Mouse (Mus musculus) heart, embryonic 11.5 days (tissue): ENCODE measurements around the gene Pea15a. TPM values are rescaled to one million over a fixed set of nuclear protein-coding genes. Genes with fewer than 3 reads are reported as not detected.
A peak's percentile ranks its signal among the peaks of the same experiment; 100 is the strongest.
"Not testable (repeated sequence)": the region's sequence is repeated elsewhere in the genome, so short reads cannot be mapped to it uniquely, and the experiment has no call there.

Experiments
- ATAC-seq: fragments of 200-750 bp; cut with Nextera tagmentation; replicated peaks from 2 replicates; pipeline ENCODE4 v1.8.0; 2017; ENCODE audit warnings: moderate library complexity; ENCODE audit not compliant: insufficient number of reproducible peaks, low FRiP score, low TSS enrichment
- H3K27ac ChIP-seq: fragments of 300-500 bp; sonication (generic); 2 replicates; pipeline ENCODE4 v1.5.1; 2014; ENCODE audit warnings: mild to moderate bottlenecking, low read depth, low read length
- H3K27me3 ChIP-seq: fragments of 300-500 bp; sonication (generic); 2 replicates; pipeline ENCODE4 v1.6.1; 2014; ENCODE audit warnings: mild to moderate bottlenecking, low read length, mixed read lengths; ENCODE audit not compliant: control insufficient read depth, insufficient read depth
- H3K36me3 ChIP-seq: fragments of 300-500 bp; sonication (generic); 2 replicates; pipeline ENCODE4 v1.6.1; 2014; ENCODE audit warnings: mild to moderate bottlenecking, low read length, moderate library complexity, mixed read lengths; ENCODE audit not compliant: control insufficient read depth, insufficient read depth
- H3K4me1 ChIP-seq: fragments of 300-500 bp; sonication (generic); 2 replicates; pipeline ENCODE4 v1.6.1; 2014; ENCODE audit warnings: low read length; ENCODE audit not compliant: control insufficient read depth, insufficient read depth
- H3K4me2 ChIP-seq: fragments of 300-500 bp; sonication (generic); 2 replicates; pipeline ENCODE4 v1.6.1; 2014; ENCODE audit warnings: mild to moderate bottlenecking, moderate library complexity
- H3K4me3 ChIP-seq: fragments of 300-500 bp; sonication (generic); 2 replicates; pipeline ENCODE4 v1.5.1; 2014; ENCODE audit warnings: low read depth, low read length
- H3K9ac ChIP-seq: fragments of 300-500 bp; sonication (generic); 2 replicates; pipeline ENCODE4 v1.6.1; 2014; ENCODE audit warnings: mild to moderate bottlenecking, low read depth, low read length, moderate library complexity
- H3K9me3 ChIP-seq: fragments of 300-500 bp; sonication (generic); replicated peaks from 2 replicates; pipeline ENCODE4 v1.6.1; 2016; ENCODE audit warnings: low read length; ENCODE audit not compliant: control insufficient read depth
- WGBS: fragments of 180-500 bp; shearing (Covaris S2); extraction: QIAGEN DNeasy Blood & Tissue Kit; methylation state at CpG from one replicate; pipeline ENCODE4 v1.1.7; 2014; ENCODE audit not compliant: insufficient replicate concordance; 5-methylcytosine and 5-hydroxymethylcytosine counted together
- polyA plus RNA-seq: library from polyadenylated mRNA; unstranded; fragments of >200 nt; fragmentation: Nextera tagmentation; extraction: Ambion mirVana; gene quantifications from 2 replicates; pipeline ENCODE4 v1.2.1, GENCODE M21; 2014

The Pea15a gene
- 121 and 147 TPM in 2 replicates for polyA plus RNA-seq

- 0% methylated on average over 40 of the region's 40 CpGs for WGBS
- Histone ChIP-seq H3K4me2 (peak within 1 kb of the TSS; percentile 78), H3K36me3 (no peaks in the 10 kb centered on the region), H3K4me1 (peaks cover 53% of the 10 kb centered on the region), H3K27me3 (no peaks in the 10 kb centered on the region), H3K4me3 (peak within 1 kb of the TSS; percentile 82), H3K27ac (peak within 1 kb of the TSS; percentile 87), H3K9me3 (no peaks in the 10 kb centered on the region), H3K9ac (peak within 1 kb of the TSS; percentile 91)
- ATAC-seq: peak; percentile 74
Observed at GRCm38 (mm10) chr1:172206141-172206917, at the start of gene Pea15a. Gene Pea15a, minus strand, starts transcription at chr1:172206804.

- peaks cover 16% of the 10 kb centered on the region for H3K4me1 ChIP-seq
- H3K9me3 ChIP-seq: no peaks in the 10 kb centered on the region
- H3K4me3 ChIP-seq: no peak overlapping the region
- ATAC-seq: no peak
- no peak overlapping the region for H3K9ac ChIP-seq
- 42% methylated on average over 2 of the region's 2 CpGs for WGBS
- H3K27me3 ChIP-seq: 0 out of 2 replicates have a peak, but pooled peaks cover 5% of the 10 kb centered on the region
- H3K4me2 ChIP-seq: no peak overlapping the region
- no peaks in the 10 kb centered on the region for H3K36me3 ChIP-seq
- no peak overlapping the region for H3K27ac ChIP-seq
Observed at GRCm38 (mm10) chr1:172247679-172248078, 41.1 kb upstream of the Pea15a start.

GRCm38 (mm10) chr1:172247216-172247615 lies 40.6 kb upstream of the Pea15a start:
- H3K4me2 ChIP-seq: no peak overlapping the region
- H3K4me3 ChIP-seq: no peak overlapping the region
- 67% methylated on average over 4 of the region's 4 CpGs for WGBS
- 0 out of 2 replicates have a peak, but pooled peaks cover 5% of the 10 kb centered on the region for H3K27me3 ChIP-seq
- no peak for ATAC-seq
- no peaks in the 10 kb centered on the region for H3K9me3 ChIP-seq
- no peak overlapping the region for H3K9ac ChIP-seq
- no peaks in the 10 kb centered on the region for H3K36me3 ChIP-seq
- H3K4me1 ChIP-seq: peaks cover 20% of the 10 kb centered on the region
- H3K27ac ChIP-seq: no peak overlapping the region

GRCm38 (mm10) chr1:172244645-172245044 lies 38.0 kb upstream of the Pea15a start:
- H3K4me1 ChIP-seq: peaks cover 20% of the 10 kb centered on the region
- H3K9ac ChIP-seq: 0 out of 2 replicates have a peak overlapping the region, but pooled peaks have one; percentile 10
- ATAC-seq, H3K27ac ChIP-seq, H3K36me3 ChIP-seq, H3K27me3 ChIP-seq, H3K9me3 ChIP-seq: not testable (repeated sequence)
- WGBS: 26% methylated on average over 23 of the region's 23 CpGs
- peak overlapping the region; percentile 56 for H3K4me2 ChIP-seq
- H3K4me3 ChIP-seq: peak overlapping the region; percentile 23; the same call in 1 of the 2 replicates

GRCm38 (mm10) chr1:172243547-172244205 lies 37.1 kb upstream of the Pea15a start:
- no peak for ATAC-seq
- no peaks in the 10 kb centered on the region for H3K36me3 ChIP-seq
- peak overlapping the region; percentile 23 for H3K4me3 ChIP-seq
- peak overlapping the region; percentile 84; the same call in 1 of the 2 replicates for H3K27ac ChIP-seq
- 0 out of 2 replicates have a peak, but pooled peaks cover 5% of the 10 kb centered on the region for H3K27me3 ChIP-seq
- 22% methylated on average over 16 of the region's 16 CpGs for WGBS
- H3K9ac ChIP-seq: peak overlapping the region; percentile 46; the same call in 1 of the 2 replicates
- H3K4me1 ChIP-seq: peaks cover 20% of the 10 kb centered on the region
- H3K9me3 ChIP-seq: no peaks in the 10 kb centered on the region
- H3K4me2 ChIP-seq: peak overlapping the region; percentile 56

- H3K27ac ChIP-seq: peak overlapping the region; percentile 84
- ATAC-seq: peak; percentile 55; the same call in 1 of the 2 replicates
- H3K4me2 ChIP-seq: no peak overlapping the region
- WGBS: 40% methylated on average over 2 of the region's 2 CpGs
- H3K36me3 ChIP-seq: no peaks in the 10 kb centered on the region
- peaks cover 20% of the 10 kb centered on the region for H3K4me1 ChIP-seq
- H3K9ac ChIP-seq: no peak overlapping the region
- H3K27me3 ChIP-seq: 0 out of 2 replicates have a peak, but pooled peaks cover 5% of the 10 kb centered on the region
- H3K4me3 ChIP-seq: no peak overlapping the region
- no peaks in the 10 kb centered on the region for H3K9me3 ChIP-seq
Observed at GRCm38 (mm10) chr1:172242401-172242800, 35.8 kb upstream of the Pea15a start.

GRCm38 (mm10) chr1:172240945-172241708 lies 34.5 kb upstream of the Pea15a start:
- Histone ChIP-seq H3K36me3 (no peaks in the 10 kb centered on the region), H3K27me3 (0 out of 2 replicates have a peak, but pooled peaks cover 3% of the 10 kb centered on the region), H3K27ac (peak overlapping the region; percentile 84; the same call in 1 of the 2 replicates), H3K4me3 (no peak overlapping the region), H3K9me3 (no peaks in the 10 kb centered on the region), H3K9ac (no peak overlapping the region), H3K4me2 (no peak overlapping the region), H3K4me1 (peaks cover 20% of the 10 kb centered on the region)
- 67% methylated on average over 6 of the region's 6 CpGs for WGBS
- ATAC-seq: no peak

- no peak overlapping the region for H3K27ac ChIP-seq
- no peaks in the 10 kb centered on the region for H3K36me3 ChIP-seq
- H3K4me3 ChIP-seq: no peak overlapping the region
- no peak overlapping the region for H3K9ac ChIP-seq
- H3K9me3 ChIP-seq: no peaks in the 10 kb centered on the region
- H3K27me3 ChIP-seq: no peaks in the 10 kb centered on the region
- H3K4me2 ChIP-seq: no peak overlapping the region
- ATAC-seq: no peak
- peaks cover 11% of the 10 kb centered on the region for H3K4me1 ChIP-seq
- WGBS: 87% methylated on average over 1 of the region's 1 CpGs
Observed at GRCm38 (mm10) chr1:172229215-172229614, 22.6 kb upstream of the Pea15a start.
